Mouse (Mus musculus) embryonic facial prominence, embryonic 14.5 days (tissue): ENCODE data around the gene Hist1h2br. TPM values are rescaled to one million over a fixed set of nuclear protein-coding genes. Genes with fewer than 3 reads are reported as not detected.
A peak's percentile ranks its signal among the peaks of the same experiment; 100 is the strongest.
"Not testable (repeated sequence)": the region's sequence is repeated elsewhere in the genome, so short reads cannot be mapped to it uniquely, and the experiment has no call there.

Experiments
- ATAC-seq: fragments of 200-750 bp; cut with Nextera tagmentation; 2 replicates; pipeline ENCODE4 v1.8.0; 2017; ENCODE audit warnings: low read depth, moderate number of reproducible peaks, moderate TSS enrichment
- DNase-seq: peaks from one replicate; pipeline ENCODE4 v3.0.0-alpha.2; 2015; ENCODE audit warnings: low spot score
- H3K27ac ChIP-seq: fragments of 300-500 bp; sonication (generic); replicated peaks from 2 replicates; pipeline ENCODE4 v1.5.1; 2014; ENCODE audit warnings: low read depth, mild to moderate bottlenecking, low read length, moderate library complexity
- H3K27me3 ChIP-seq: fragments of 300-500 bp; sonication (generic); replicated peaks from 2 replicates; pipeline ENCODE4 v1.6.1; 2014; ENCODE audit warnings: low read length; ENCODE audit not compliant: control insufficient read depth, insufficient read depth
- H3K36me3 ChIP-seq: fragments of 300-500 bp; sonication (generic); 2 replicates; pipeline ENCODE4 v1.6.1; 2014; ENCODE audit warnings: low read length, mixed read lengths; ENCODE audit not compliant: control insufficient read depth, insufficient read depth
- H3K4me1 ChIP-seq: fragments of 300-500 bp; sonication (generic); 2 replicates; pipeline ENCODE4 v1.6.1; 2014; ENCODE audit warnings: antibody characterized with exemption, low read length; ENCODE audit not compliant: control insufficient read depth, insufficient read depth
- H3K4me2 ChIP-seq: fragments of 300-500 bp; sonication (generic); 2 replicates; pipeline ENCODE4 v1.6.1; 2014; ENCODE audit warnings: low read depth, mild to moderate bottlenecking, low read length, moderate library complexity, mixed read lengths
- H3K4me3 ChIP-seq: fragments of 300-500 bp; sonication (generic); 2 replicates; pipeline ENCODE4 v1.5.1; 2014; ENCODE audit warnings: low read depth, mild to moderate bottlenecking, low read length
- H3K9ac ChIP-seq: fragments of 300-500 bp; sonication (generic); 2 replicates; pipeline ENCODE4 v1.6.1; 2014; ENCODE audit warnings: low read depth, mild to moderate bottlenecking, low read length, moderate library complexity, mixed read lengths
- H3K9me3 ChIP-seq: fragments of 300-500 bp; sonication (generic); 2 replicates; pipeline ENCODE4 v1.6.1; 2016; ENCODE audit warnings: low read length; ENCODE audit not compliant: control insufficient read depth
- WGBS: fragments of 180-500 bp; shearing (Covaris S2); extraction: QIAGEN DNeasy Blood & Tissue Kit; methylation state at CpG from one replicate; pipeline ENCODE4 v1.1.7; 2014; 5-methylcytosine and 5-hydroxymethylcytosine counted together
- polyA plus RNA-seq: library from polyadenylated mRNA; unstranded; fragments of >200 nt; fragmentation: Nextera tagmentation; extraction: Ambion mirVana; gene quantifications from 2 replicates; pipeline ENCODE4 v1.2.1, GENCODE M21; 2014

Gene Hist1h2br
- polyA plus RNA-seq, 1 experiment from 2014 or later = 13.5 TPM

DNA sequence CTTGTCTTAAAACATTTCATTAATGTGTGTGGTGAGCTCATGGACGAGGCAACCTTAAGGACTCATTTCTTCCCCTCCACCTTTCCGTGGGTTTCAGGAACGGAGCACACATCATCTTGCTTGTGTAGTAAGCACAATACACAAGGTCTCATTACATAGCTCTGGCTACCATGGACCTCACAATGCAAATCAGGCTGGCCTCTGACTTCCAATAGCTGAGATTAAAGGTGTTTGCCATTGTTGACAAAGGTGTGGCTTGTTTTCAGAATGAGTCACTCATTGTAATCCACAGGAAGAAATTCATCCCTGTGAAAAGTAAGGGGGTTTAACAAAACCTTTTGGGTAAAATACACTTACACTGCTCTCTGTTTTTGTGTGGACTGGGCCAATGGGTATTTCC is 5.0 kb upstream of the Hist1h2br start:
- Histone ChIP-seq H3K9me3 (no peaks in the 10 kb centered on the region), H3K27me3 (no peaks in the 10 kb centered on the region), H3K36me3 (no peaks in the 10 kb centered on the region), H3K9ac (no peak overlapping the region), H3K4me3 (no peak overlapping the region), H3K4me2 (no peak overlapping the region), H3K27ac (no peak overlapping the region), H3K4me1 (no peaks in the 10 kb centered on the region)
- 86% methylated on average over 3 of the region's 3 CpGs for WGBS
- DNase-seq (no peak), ATAC-seq (no peak)

DNA sequence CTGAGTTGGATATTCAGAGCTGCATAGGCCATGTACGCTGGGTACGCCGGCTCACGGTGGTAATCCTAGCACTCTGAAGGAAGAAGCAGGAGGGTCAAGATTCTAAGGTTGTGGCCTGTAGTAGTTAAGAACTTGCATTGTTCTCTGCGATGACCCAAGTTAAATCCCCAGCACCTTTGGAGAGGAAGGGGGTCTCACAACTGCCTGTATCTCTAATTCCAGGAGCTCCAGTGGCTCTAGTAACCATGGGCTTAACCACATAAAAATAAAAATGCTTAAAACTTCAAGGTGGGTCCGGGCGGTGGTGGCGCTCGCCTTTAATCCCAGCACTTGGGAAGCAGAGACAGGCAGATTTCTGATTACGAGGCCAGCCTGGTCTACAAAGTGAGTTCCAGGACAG is 3.2 kb upstream of the Hist1h2br start:
- DNase-seq (no peak), ATAC-seq (no peak)
- Histone ChIP-seq H3K4me3 (no peak overlapping the region), H3K27ac (no peak overlapping the region), H3K4me2 (no peak overlapping the region), H3K9me3 (no peaks in the 10 kb centered on the region), H3K9ac (no peak overlapping the region), H3K36me3 (no peaks in the 10 kb centered on the region), H3K27me3 (no peaks in the 10 kb centered on the region), H3K4me1 (no peaks in the 10 kb centered on the region)
- 89% methylated on average over 10 of the region's 10 CpGs for WGBS

DNA sequence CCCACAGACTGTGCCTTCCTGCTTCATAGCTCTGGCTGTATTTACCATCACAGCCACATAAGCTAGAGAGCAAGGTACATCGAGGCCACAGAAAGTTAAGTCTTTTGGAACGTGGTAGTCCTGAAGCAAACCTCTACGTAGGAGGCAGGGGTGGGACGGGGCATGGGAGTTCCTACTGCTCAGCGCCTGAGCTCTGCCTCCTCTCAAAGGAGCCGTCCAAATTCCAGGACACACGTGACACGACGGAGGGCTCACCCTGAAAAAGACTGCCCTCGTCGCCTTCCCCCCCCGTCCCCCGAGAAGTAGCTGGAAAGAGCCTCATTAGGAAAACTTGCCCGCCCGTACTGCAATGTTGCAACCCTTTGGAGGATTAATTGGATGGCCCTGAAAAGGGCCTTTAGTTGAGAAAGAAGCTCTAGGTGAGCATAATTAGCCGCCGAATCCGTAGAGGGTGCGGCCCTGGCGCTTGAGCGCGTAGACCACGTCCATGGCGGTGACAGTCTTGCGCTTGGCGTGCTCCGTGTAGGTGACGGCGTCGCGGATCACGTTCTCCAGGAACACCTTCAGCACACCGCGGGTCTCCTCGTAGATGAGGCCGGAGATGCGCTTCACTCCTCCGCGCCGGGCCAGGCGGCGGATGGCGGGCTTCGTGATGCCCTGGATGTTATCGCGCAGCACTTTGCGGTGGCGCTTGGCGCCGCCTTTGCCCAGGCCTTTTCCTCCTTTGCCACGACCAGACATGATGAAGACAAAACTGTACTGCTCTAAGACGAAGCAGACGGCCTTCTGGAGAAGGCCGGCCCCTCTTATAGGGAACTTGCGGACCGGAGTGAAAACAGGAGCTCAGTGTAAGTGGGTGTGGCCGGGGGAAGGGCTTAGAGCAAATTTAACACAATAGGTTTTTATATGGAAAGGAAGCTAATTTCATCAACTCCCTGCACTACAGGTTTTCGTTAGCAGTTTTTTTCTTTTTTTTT is 1.8 kb upstream of the Hist1h2br start, which contains the start of gene Hist1h4n:
Gene Hist1h4n, minus strand, starts transcription at position 779 of the 977 bp plus-strand sequence.
- 0 out of 2 replicates have a peak within 1 kb of the TSS, but pooled peaks have one; percentile 32 for H3K4me2 ChIP-seq
- not testable (repeated sequence) for H3K36me3 ChIP-seq, H3K9ac ChIP-seq, DNase-seq, H3K27me3 ChIP-seq, H3K27ac ChIP-seq, H3K9me3 ChIP-seq, H3K4me1 ChIP-seq
- 0 out of 2 replicates have a peak within 1 kb of the TSS, but pooled peaks have one; percentile 15 for H3K4me3 ChIP-seq
- ATAC-seq = peak; percentile 83
- 0% methylated on average over 5 of the region's 58 CpGs for WGBS

DNA sequence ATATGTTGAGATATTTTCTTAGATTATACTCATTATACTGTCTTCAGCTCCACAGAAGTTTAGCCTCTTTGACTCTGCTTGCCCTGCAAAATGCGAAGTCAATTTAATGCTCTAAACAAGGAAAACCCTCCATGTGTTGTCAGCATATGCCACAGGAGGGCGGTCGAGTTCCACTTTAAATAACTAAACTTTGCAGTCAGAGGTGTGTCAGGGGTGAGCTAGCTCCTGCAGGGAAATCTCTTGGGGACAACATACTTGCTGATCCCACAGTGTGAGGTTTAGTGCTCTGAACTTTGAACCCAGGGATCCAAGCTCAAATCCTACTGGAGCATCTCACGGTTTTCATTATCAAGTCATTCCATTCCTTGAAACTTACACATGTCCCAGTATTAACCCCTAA is 7.0 kb downstream of the Hist1h2br start:
- not testable (repeated sequence) for H3K4me3 ChIP-seq, H3K9ac ChIP-seq, DNase-seq, H3K4me1 ChIP-seq, H3K27me3 ChIP-seq, H3K9me3 ChIP-seq, H3K27ac ChIP-seq, H3K4me2 ChIP-seq, H3K36me3 ChIP-seq
- ATAC-seq = peak; percentile 73
- WGBS = no CpG with 5 or more reads among the region's 4 CpGs

DNA sequence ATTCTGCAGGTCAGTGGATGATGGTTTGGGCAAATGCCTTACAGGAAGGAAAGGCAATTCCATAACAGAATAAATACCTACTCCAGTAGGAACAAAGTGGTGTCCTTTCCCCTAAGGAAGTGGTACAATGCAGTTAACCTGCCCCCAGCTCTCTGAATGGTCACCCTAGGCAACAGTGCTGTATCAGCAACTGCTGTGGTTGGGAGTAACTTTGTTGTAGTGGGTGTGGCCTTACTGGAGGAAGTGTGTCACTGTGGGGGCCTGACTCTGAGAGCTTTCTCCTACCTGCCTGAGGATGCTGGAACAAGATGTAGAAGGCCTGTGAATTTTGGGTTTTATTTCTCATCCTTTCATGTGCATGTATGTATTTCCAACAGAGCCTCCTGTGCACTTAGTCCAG is 12.8 kb downstream of the Hist1h2br start:
- not testable (repeated sequence) for DNase-seq, H3K4me1 ChIP-seq, H3K4me3 ChIP-seq, H3K4me2 ChIP-seq, ATAC-seq, H3K9me3 ChIP-seq, H3K27ac ChIP-seq, H3K9ac ChIP-seq, H3K27me3 ChIP-seq, H3K36me3 ChIP-seq

DNA sequence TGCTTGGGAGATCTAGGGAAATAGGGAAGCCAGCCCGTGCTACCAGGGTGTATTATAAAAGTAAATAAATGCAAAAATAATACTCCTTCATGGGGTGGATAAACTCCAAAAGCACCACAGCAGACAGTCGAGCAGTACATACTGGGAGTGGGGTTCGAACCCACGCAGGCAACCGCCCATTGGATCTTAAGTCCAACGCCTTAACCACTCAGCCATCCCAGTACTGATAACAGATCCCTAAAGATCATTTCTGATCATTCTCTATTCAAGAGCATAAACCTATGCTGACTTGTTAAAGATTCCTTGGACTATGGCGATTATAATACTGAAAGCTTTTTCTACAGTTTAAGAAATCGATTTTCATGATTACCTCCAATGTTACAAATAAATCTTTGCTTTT is 14.3 kb downstream of the Hist1h2br start:
- WGBS = 17% methylated on average over 8 of the region's 8 CpGs
- no peaks in the 10 kb centered on the region for H3K27me3 ChIP-seq
- H3K27ac ChIP-seq = no peak overlapping the region

DNA sequence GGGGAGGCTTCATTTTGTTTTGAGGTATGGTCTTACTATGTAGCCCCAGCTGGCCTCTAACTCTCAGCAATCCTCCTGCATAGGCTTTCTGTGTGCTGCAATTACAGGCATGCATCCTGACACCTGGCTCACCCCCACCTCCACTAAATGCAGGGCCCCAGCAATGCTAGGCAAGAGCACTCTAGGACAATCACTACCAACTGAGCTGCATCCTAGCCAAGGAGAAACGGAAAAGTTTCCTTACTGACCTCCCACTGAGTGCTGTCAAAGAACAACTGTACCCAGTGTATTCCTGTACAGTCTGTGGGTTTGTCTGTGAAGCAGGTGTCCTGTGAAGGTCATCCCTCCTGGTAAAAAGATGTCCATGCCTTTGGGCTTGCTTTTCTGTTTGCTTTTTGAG is 17.2 kb downstream of the Hist1h2br start:
- ATAC-seq, DNase-seq, H3K4me2 ChIP-seq, H3K27me3 ChIP-seq, H3K4me3 ChIP-seq, H3K36me3 ChIP-seq, H3K27ac ChIP-seq, H3K9me3 ChIP-seq, H3K9ac ChIP-seq, H3K4me1 ChIP-seq: not testable (repeated sequence)
- 32% methylated on average over 1 of the region's 1 CpGs for WGBS

More for the DNA sequence above, 14.3 kb downstream of the Hist1h2br start:
- Histone ChIP-seq H3K36me3 (no peaks in the 10 kb centered on the region), H3K4me3 (no peak overlapping the region), H3K4me2 (no peak overlapping the region), H3K9me3 (no peaks in the 10 kb centered on the region), H3K9ac (no peak overlapping the region), H3K4me1 (no peaks in the 10 kb centered on the region)
- no peak for ATAC-seq
- DNase-seq = no peak

DNA sequence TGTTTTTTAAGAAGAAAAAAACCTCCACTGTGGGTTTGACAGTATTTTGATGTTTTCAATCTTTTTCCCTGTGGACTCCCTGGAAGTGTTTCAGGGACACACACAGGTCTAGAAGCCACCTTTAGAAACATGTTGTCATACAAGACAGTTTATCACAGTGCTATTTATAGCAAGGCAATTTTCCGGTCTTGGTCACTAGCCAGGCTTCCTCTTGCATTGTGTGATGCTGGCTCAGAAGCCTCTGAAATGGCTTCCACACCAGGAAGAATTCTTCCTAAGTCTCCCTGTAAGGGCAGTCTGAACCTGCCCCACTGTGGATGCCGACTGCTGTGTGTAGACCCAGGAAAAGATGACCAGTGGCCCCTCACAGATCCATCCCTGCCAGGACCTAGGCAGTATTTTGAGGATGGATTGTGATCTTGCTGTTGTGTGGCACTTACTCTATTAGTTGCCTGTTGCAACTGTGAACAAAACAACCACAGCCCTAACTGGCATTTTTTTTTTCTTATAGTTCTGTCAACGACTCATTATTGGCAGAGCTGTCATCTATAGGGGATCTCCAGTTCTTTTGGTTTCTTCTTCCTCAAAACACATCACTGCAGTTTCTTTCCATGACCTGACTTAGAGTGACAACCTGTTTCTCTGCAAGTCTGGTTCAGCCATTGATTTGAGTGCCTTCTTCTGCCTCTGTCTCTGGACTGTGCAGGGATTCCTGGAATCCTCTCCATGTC is 18.8 kb downstream of the Hist1h2br start:
- H3K9ac ChIP-seq = no peak overlapping the region
- no peak for ATAC-seq

More for the DNA sequence above, 18.8 kb downstream of the Hist1h2br start:
- Histone ChIP-seq H3K4me3 (no peak overlapping the region), H3K4me1 (no peaks in the 10 kb centered on the region), H3K27ac (no peak overlapping the region), H3K4me2 (no peak overlapping the region), H3K27me3 (no peaks in the 10 kb centered on the region), H3K36me3 (no peaks in the 10 kb centered on the region), H3K9me3 (no peaks in the 10 kb centered on the region)
- DNase-seq = no peak
- 55% methylated on average over 3 of the region's 3 CpGs for WGBS
